Mouse (Mus musculus) limb, embryonic 12.5 days (tissue): ENCODE data around the gene Trp73. TPM values are rescaled to one million over a fixed set of nuclear protein-coding genes. Genes with fewer than 3 reads are reported as not detected.

Experiments
- ATAC-seq: fragments of 200-750 bp; cut with Nextera tagmentation; 2 replicates; pipeline ENCODE4 v1.8.0; 2017; ENCODE audit warnings: low read depth, moderate TSS enrichment; ENCODE audit not compliant: insufficient number of reproducible peaks, insufficient read depth, low FRiP score, low TSS enrichment
- H3K27ac ChIP-seq: fragments of 300-500 bp; sonication (generic); 2 replicates; pipeline ENCODE4 v1.5.1; 2016; ENCODE audit warnings: mild to moderate bottlenecking, moderate library complexity
- H3K27me3 ChIP-seq: fragments of 300-500 bp; sonication (generic); 2 replicates; pipeline ENCODE4 v1.6.1; 2016; ENCODE audit warnings: mild to moderate bottlenecking, moderate library complexity
- H3K36me3 ChIP-seq: fragments of 300-500 bp; sonication (generic); 2 replicates; pipeline ENCODE4 v1.6.1; 2016; ENCODE audit warnings: mild to moderate bottlenecking, moderate library complexity
- H3K4me1 ChIP-seq: fragments of 300-500 bp; sonication (generic); replicated peaks from 2 replicates; pipeline ENCODE4 v1.6.1; 2016
- H3K4me2 ChIP-seq: fragments of 300-500 bp; sonication (generic); 2 replicates; pipeline ENCODE4 v1.6.1; 2016; ENCODE audit warnings: mild to moderate bottlenecking, moderate library complexity
- H3K4me3 ChIP-seq: fragments of 300-500 bp; sonication (generic); replicated peaks from 2 replicates; pipeline ENCODE4 v1.5.1; 2016; ENCODE audit warnings: mild to moderate bottlenecking
- H3K9ac ChIP-seq: fragments of 300-500 bp; sonication (generic); replicated peaks from 2 replicates; pipeline ENCODE4 v1.6.1; 2016; ENCODE audit warnings: mild to moderate bottlenecking, moderate library complexity
- H3K9me3 ChIP-seq: fragments of 300-500 bp; sonication (generic); 2 replicates; pipeline ENCODE4 v1.6.1; 2016; ENCODE audit warnings: mild to moderate bottlenecking, moderate library complexity
- WGBS: fragments of 180-500 bp; shearing (Covaris S2); methylation state at CpG from one replicate; pipeline ENCODE4 v1.1.7; 2016; 5-methylcytosine and 5-hydroxymethylcytosine counted together
- polyA plus RNA-seq: library from polyadenylated mRNA; unstranded; fragments of >200 nt; fragmentation: Nextera tagmentation; extraction: Ambion mirVana; gene quantifications from 2 replicates; pipeline ENCODE4 v1.2.1, GENCODE M21; 2016

Gene Trp73
- polyA plus RNA-seq, 1 experiment from 2014 or later, result 1.2 TPM

DNA sequence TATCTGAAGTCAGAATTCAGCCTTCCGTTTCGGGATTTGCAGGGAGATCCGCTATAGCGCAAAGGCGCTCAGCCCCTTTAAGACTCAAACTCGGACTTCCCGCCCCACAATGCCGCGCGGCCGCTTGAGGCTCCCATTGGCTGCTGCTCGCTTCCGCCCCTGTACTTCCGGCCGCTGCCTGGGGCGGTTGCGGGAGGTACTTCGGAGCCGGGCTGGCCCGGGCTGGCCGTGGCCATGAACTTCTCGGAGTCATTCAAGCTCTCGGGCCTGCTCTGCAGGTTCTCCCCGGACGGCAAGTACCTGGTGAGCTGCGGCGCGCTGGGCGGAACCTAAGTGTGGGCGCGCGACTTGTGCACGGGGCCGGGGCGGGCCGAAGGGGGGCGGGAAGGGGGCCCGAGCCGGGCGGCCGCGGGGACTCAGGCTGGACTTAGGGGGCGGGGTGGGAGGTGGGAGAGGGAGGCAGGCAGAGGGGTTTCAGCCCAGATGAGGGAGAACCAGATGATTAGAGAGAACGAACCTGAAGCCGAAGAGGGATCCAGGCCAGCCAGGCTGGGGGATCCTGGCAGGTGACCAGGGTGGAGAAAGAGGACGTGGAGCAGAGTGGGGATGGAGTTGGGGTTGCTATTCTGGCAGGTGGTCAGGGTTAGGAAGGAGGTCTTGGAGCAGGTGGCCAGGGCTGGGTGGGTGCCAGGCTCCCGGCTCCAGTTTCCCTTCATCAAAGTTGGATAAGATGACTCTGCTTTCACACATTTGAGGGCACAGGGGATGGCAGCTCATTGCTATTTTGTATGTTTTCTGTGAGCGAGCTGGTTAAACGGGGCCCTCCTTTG, 2.4 kb upstream of the Trp73 start, which contains the start of gene Wrap73:
TSS of gene Wrap73 (plus strand) at position 162 of the 830 bp plus-strand sequence.
- WGBS, result 2% methylated on average over 49 of the region's 49 CpGs
- Histone ChIP-seq H3K27me3 (peaks cover 44% of the 10 kb centered on the region), H3K4me3 (peak within 1 kb of the TSS; percentile 80), H3K9me3 (no peaks in the 10 kb centered on the region), H3K27ac (peak within 1 kb of the TSS; percentile 88), H3K4me1 (peaks cover 27% of the 10 kb centered on the region), H3K4me2 (peak within 1 kb of the TSS; percentile 83), H3K36me3 (peaks cover 19% of the 10 kb centered on the region), H3K9ac (peak within 1 kb of the TSS; percentile 80)
- peak; percentile 88 for ATAC-seq

DNA sequence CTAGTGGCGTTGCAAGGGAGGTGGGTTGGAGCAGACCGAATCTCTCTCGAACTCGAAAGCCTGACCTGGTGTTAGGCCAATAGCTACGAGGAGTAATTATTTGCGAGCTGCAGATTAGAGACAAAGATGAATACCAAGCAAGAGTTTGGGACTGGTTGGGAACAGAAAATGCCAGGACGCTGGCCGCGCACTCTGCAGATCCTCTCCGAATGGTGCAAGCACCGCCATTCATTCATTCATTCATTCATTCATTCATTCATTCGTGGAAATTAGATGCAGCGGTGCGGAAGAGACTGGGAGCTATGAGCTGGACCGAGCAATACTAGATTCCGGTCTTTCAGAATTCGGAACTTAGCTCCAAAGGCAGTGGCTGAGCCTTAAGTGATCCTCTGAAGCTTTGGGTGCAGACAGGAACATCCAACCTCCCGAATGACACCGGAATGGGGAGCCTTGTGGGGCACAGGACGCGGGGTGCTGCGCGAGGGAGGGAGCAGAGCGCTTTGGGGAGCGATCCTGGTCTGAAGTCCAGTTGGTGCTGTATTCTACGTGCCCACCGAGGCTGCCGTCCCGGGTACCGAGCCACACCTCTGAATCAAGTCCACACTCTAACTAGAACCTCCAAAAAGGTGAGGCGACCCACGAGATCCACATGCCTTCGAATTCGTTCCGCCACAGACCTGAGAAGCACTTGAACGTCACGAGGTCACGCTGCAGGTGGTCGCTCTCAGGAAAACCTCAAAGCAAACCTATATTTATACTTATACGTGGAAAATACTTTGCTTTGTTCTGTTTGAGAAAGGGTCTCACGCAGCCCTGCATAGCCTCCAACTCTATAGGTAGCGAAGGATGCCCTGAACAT, 1.2 kb upstream of the Trp73 start:
- H3K27me3 ChIP-seq, result peaks cover 56% of the 10 kb centered on the region
- peaks cover 9% of the 10 kb centered on the region for H3K36me3 ChIP-seq
- H3K4me3 ChIP-seq, result peak overlapping the region; percentile 5; the same call in 1 of the 2 replicates
- H3K27ac ChIP-seq, result no peak overlapping the region
- no peak for ATAC-seq
- H3K9me3 ChIP-seq, result no peaks in the 10 kb centered on the region
- 2% methylated on average over 42 of the region's 42 CpGs for WGBS
- H3K4me2 ChIP-seq, result peak overlapping the region; percentile 89; the same call in 1 of the 2 replicates
- H3K4me1 ChIP-seq, result peaks cover 27% of the 10 kb centered on the region
- no peak overlapping the region for H3K9ac ChIP-seq

GRCm38 (mm10) chr4:154140213-154141008, 403 bp upstream of the Trp73 start:
- Histone ChIP-seq H3K9ac (peak overlapping the region; percentile 62), H3K4me3 (peak overlapping the region; percentile 53), H3K27me3 (peaks cover 64% of the 10 kb centered on the region), H3K9me3 (no peaks in the 10 kb centered on the region), H3K4me2 (peak overlapping the region; percentile 89), H3K36me3 (peaks cover 4% of the 10 kb centered on the region; the same call in 1 of the 2 replicates), H3K27ac (no peak overlapping the region), H3K4me1 (peaks cover 27% of the 10 kb centered on the region)
- 2% methylated on average over 46 of the region's 46 CpGs for WGBS
- no peak for ATAC-seq

DNA sequence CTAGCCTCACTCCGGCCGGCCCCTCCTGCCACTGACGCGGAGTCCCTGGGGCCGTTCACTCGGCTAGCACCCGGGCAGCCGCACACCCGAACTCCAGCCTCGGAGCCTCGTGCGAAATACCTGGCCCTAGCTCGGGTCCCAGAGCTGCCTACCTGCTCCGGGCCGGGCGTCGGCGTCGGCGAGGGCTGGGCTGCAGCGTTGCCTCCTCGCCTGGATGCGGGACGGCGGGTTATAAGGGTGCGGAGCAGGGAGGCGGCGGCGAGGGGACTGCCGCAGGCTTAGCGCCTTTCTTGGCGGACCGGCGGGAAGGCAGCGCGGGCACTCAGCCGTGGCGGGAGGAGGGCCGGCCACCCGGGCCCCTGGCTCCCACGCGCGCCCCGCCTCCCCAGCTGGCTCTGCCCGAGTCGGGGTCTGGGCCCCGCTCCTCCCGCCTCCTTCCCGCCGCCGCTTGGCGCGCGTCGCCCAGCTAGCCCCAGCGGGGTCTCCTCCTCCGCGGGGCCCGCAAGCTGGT, 282 bp downstream of the Trp73 start:
- under 1% methylated on average over 53 of the region's 59 CpGs for WGBS
- H3K36me3 ChIP-seq, result no peaks in the 10 kb centered on the region
- H3K4me3 ChIP-seq, result peak overlapping the region; percentile 53
- no peak overlapping the region for H3K27ac ChIP-seq
- H3K9ac ChIP-seq, result peak overlapping the region; percentile 62
- H3K9me3 ChIP-seq, result no peaks in the 10 kb centered on the region
- ATAC-seq, result no peak
- peaks cover 27% of the 10 kb centered on the region for H3K4me1 ChIP-seq
- peaks cover 71% of the 10 kb centered on the region for H3K27me3 ChIP-seq
- peak overlapping the region; percentile 89 for H3K4me2 ChIP-seq

DNA sequence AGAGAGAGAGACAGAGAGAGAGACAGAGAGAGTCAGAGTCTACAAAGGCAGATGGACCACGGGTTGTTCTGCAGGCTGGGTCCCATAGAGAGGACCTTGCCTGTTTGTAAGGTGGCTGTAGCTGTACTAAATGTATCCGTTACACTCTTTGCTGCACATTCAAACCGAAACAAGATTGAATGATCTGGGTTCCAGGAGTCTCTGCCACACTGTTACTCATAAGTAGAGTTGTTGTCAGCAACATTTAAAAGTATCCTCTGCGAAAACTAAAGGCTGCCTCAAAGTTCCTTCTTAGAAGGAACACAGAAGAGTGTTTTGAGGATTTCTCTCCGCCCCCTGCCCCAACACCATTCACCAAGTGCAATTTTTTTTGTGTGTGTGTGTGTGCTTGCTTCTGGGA, 2.9 kb downstream of the Trp73 start:
- no peaks in the 10 kb centered on the region for H3K36me3 ChIP-seq
- no peak overlapping the region for H3K4me2 ChIP-seq
- 66% methylated on average over 5 of the region's 5 CpGs for WGBS
- H3K27ac ChIP-seq, result no peak overlapping the region
- peaks cover 17% of the 10 kb centered on the region for H3K4me1 ChIP-seq
- ATAC-seq, result no peak
- no peaks in the 10 kb centered on the region for H3K9me3 ChIP-seq
- peaks cover 89% of the 10 kb centered on the region for H3K27me3 ChIP-seq
- no peak overlapping the region for H3K9ac ChIP-seq
- no peak overlapping the region for H3K4me3 ChIP-seq

GRCm38 (mm10) chr4:154134803-154135202, 5.2 kb downstream of the Trp73 start:
- H3K27ac ChIP-seq, result no peak overlapping the region
- H3K9ac ChIP-seq, result no peak overlapping the region
- no peaks in the 10 kb centered on the region for H3K9me3 ChIP-seq
- H3K36me3 ChIP-seq, result no peaks in the 10 kb centered on the region
- no peak for ATAC-seq
- H3K27me3 ChIP-seq, result peaks cover 74% of the 10 kb centered on the region
- no peak overlapping the region for H3K4me3 ChIP-seq
- 61% methylated on average over 4 of the region's 4 CpGs for WGBS
- H3K4me2 ChIP-seq, result no peak overlapping the region
- H3K4me1 ChIP-seq, result peaks cover 6% of the 10 kb centered on the region

GRCm38 (mm10) chr4:154131894-154132293, 8.1 kb downstream of the Trp73 start:
- H3K27me3 ChIP-seq, result peaks cover 65% of the 10 kb centered on the region

DNA sequence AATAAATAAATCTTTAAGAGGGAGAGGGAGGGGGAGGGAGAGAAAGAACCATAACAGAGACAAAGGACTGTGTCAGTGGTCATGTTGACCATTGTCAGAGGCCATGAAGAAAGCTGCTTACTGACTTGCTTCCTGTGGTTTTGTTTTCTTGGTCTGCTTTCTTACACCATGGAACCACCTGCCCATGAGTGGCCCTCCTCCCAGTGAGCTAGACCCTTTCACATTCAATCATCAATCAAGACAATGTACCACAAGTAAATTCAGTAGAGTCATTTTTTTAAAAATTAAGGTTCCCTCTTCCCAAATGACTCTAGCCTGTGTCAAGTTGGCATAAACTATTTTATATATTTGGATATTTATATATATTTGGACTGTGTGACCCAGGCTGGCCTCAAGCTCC, 10.1 kb downstream of the Trp73 start:
- no peaks in the 10 kb centered on the region for H3K36me3 ChIP-seq
- peaks cover 54% of the 10 kb centered on the region for H3K27me3 ChIP-seq
- H3K4me2 ChIP-seq, result no peak overlapping the region
- no peak overlapping the region for H3K27ac ChIP-seq
- no peaks in the 10 kb centered on the region for H3K9me3 ChIP-seq
- H3K4me1 ChIP-seq, result no peaks in the 10 kb centered on the region
- H3K4me3 ChIP-seq, result no peak overlapping the region
- ATAC-seq, result no peak
- no peak overlapping the region for H3K9ac ChIP-seq

More at GRCm38 (mm10) chr4:154131894-154132293, 8.1 kb downstream of the Trp73 start:
- Histone ChIP-seq H3K9ac (no peak overlapping the region), H3K4me1 (no peaks in the 10 kb centered on the region), H3K9me3 (no peaks in the 10 kb centered on the region), H3K27ac (no peak overlapping the region), H3K36me3 (no peaks in the 10 kb centered on the region), H3K4me3 (no peak overlapping the region), H3K4me2 (no peak overlapping the region)
- ATAC-seq, result no peak
- 75% methylated on average over 4 of the region's 4 CpGs for WGBS

DNA sequence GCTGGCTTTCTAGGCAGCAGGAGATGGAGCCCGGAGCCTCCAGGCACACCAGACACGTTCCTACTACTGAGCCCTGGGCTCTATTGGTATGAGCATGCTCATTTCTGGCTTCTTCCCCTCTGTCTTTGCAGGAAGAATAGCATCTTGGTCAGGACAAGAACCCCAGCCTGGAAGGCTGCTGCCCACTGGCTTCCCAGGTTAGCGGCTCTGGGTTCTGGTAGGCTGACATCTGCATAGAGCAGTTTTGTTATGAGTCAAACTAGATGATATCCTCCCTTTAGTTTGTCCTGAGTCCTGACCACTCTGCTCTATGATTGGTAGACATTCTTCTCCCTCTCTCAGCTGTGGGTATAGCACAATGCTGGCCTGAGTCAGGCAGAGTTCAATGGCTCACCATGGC, 12.7 kb downstream of the Trp73 start:
- Histone ChIP-seq H3K4me1 (no peaks in the 10 kb centered on the region), H3K27ac (no peak overlapping the region), H3K9ac (no peak overlapping the region), H3K36me3 (no peaks in the 10 kb centered on the region), H3K4me3 (no peak overlapping the region), H3K27me3 (peaks cover 46% of the 10 kb centered on the region), H3K9me3 (no peaks in the 10 kb centered on the region), H3K4me2 (no peak overlapping the region)
- no peak for ATAC-seq
- 78% methylated on average over 3 of the region's 3 CpGs for WGBS

GRCm38 (mm10) chr4:154125202-154125601, 14.8 kb downstream of the Trp73 start:
- no peak overlapping the region for H3K4me3 ChIP-seq
- no peak overlapping the region for H3K9ac ChIP-seq
- no peak for ATAC-seq
- H3K36me3 ChIP-seq, result no peaks in the 10 kb centered on the region
- peaks cover 50% of the 10 kb centered on the region for H3K27me3 ChIP-seq
- no peak overlapping the region for H3K4me2 ChIP-seq
- WGBS, result 69% methylated on average over 5 of the region's 5 CpGs
- no peaks in the 10 kb centered on the region for H3K4me1 ChIP-seq
- H3K9me3 ChIP-seq, result no peaks in the 10 kb centered on the region
- no peak overlapping the region for H3K27ac ChIP-seq
